Mouse (Mus musculus) splenic B cell, adult 2 months (primary cell): ENCODE results near the gene Cyp2j12.

Experiments used
- DNase-seq: peaks from one replicate; pipeline ENCODE4 v3.0.0-alpha.2; 2011; ENCODE audit warnings: low read depth, low spot score
- H3K27me3 ChIP-seq: 2 replicates; pipeline ENCODE4 v1.6.1; 2012; ENCODE audit warnings: mild to moderate bottlenecking, low read length, moderate library complexity, mixed read lengths; ENCODE audit not compliant: control insufficient read depth, poor library complexity, insufficient read depth, severe bottlenecking
- H3K36me3 ChIP-seq: 2 replicates; pipeline ENCODE4 v1.6.1; 2012; ENCODE audit warnings: mild to moderate bottlenecking, low read length, moderate library complexity, mixed read lengths; ENCODE audit not compliant: control insufficient read depth, poor library complexity, insufficient read depth, severe bottlenecking

Gene Cyp2j12

GRCm38 (mm10) chr4:96060106-96060505 is 80.8 kb downstream of the Cyp2j12 start:
- Histone ChIP-seq H3K36me3 (no peaks in the 10 kb centered on the region), H3K27me3 (no peaks in the 10 kb centered on the region)
- no peak for DNase-seq
